Mouse (Mus musculus): ENCODE data around the gene Btf3. TPM values are rescaled to one million over a fixed set of nuclear protein-coding genes. Genes with fewer than 3 reads are reported as not detected.

The Btf3 gene
- polyA plus RNA-seq, 1 experiment: 80.5 TPM

DNA sequence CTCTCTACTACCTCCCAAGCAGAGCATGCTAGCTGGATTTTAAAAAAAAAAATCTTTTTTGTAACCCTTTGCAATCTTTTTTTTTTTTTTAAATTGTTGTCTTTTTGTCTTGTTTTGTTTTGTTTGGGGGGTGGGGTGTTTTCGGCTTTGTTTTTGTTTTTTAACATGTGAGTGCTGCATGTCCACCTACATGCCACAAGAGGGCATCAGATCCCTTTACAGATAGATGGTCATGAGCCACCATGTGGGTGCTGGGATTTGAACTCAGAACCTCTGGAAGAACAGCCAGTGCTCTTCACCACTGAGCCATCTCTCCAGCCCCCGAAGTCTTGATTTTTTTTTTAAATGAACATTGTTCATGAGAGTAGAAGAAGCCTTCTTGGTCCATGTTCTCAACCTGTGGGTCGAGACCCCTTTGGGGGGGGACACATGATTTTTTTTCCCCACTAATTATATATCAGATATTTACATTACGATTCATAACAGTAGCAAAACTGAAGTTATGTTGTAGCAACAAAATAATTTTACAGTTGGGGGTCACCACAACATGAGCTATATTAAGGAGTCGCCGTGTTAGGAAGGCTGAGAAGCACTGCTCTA lies 18.8 kb downstream of the Btf3 start:
- H3K36me3 ChIP-seq (ENCODE audit: control insufficient read depth, insufficient read depth, low read length): no peaks in the 10 kb centered on the region
- WGBS: 91% methylated on average over 6 of the region's 6 CpGs
- 0 out of 2 replicates have a peak, but pooled peaks cover 2% of the 10 kb centered on the region for H3K4me1 ChIP-seq (ENCODE audit: control insufficient read depth, insufficient read depth, insufficient read length, low read length)
- H3K27ac ChIP-seq (ENCODE audit: insufficient read depth, low read depth, low read length): no peak overlapping the region
- TF ChIP-seq CTCF (IDR thresholded peaks at IDR 0.05; ENCODE audit: extremely low read depth, insufficient read length, insufficient replicate concordance, low read depth, low read length) (peak; percentile 20; the same call in 1 of the 2 replicates), POLR2A (IDR thresholded peaks at IDR 0.05; ENCODE audit: low read depth, low read length) (no peak)
- no peak overlapping the region for H3K4me3 ChIP-seq (ENCODE audit: low read depth, low read length)
- H3K27me3 ChIP-seq (ENCODE audit: control insufficient read depth, insufficient read depth, low read length): no peaks in the 10 kb centered on the region

DNA sequence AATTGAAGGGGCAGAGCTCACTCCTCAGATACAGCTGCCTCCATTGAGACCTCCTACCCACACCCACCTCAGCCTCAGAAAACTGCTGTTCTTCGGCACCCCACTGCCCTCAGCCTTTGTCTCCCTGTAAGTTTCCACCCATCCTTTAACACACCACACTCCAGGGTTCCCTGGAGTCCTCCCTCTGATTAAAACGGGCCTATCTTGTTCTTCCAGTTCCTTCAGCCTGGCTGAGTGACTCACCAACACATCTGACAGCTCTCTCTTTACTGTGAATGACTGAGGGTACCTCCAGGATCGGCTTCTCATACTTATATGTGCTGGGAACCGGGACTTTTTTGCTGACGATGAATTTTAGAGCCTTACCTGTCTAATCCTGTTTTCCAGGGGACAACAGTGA lies 20.7 kb downstream of the Btf3 start:
- Histone ChIP-seq H3K4me3 (ENCODE audit: low read depth, low read length) (no peak overlapping the region), H3K4me1 (ENCODE audit: control insufficient read depth, insufficient read depth, insufficient read length, low read length) (0 out of 2 replicates have a peak, but pooled peaks cover 2% of the 10 kb centered on the region), H3K27me3 (ENCODE audit: control insufficient read depth, insufficient read depth, low read length) (no peaks in the 10 kb centered on the region), H3K27ac (ENCODE audit: insufficient read depth, low read depth, low read length) (no peak overlapping the region), H3K36me3 (ENCODE audit: control insufficient read depth, insufficient read depth, low read length) (no peaks in the 10 kb centered on the region)
- WGBS: 28% methylated on average over 5 of the region's 5 CpGs
- TF ChIP-seq CTCF (IDR thresholded peaks at IDR 0.05; ENCODE audit: extremely low read depth, insufficient read length, insufficient replicate concordance, low read depth, low read length) (no peak), POLR2A (IDR thresholded peaks at IDR 0.05; ENCODE audit: low read depth, low read length) (no peak)

DNA sequence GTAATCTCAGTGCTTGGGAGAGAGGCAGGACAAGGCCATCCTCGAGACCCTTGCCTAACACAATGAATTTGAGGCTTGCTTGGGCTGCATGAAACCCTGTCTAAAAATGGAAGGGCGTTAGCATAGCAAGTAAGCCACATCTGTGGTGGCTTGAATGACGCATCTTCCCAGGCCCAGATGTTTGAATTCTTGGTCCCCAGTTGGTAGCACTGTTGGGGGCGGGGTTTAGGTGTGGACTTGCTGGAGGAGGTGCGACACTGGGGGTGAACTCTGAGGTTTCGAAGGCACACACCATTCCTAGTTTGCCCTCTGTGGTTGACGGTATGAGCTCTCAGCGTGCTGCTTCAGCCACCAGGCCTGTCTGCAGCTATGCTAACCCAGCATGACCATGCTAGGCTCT lies 25.1 kb downstream of the Btf3 start:
- Histone ChIP-seq H3K27ac (ENCODE audit: insufficient read depth, low read depth, low read length) (no peak overlapping the region), H3K27me3 (ENCODE audit: control insufficient read depth, insufficient read depth, low read length) (no peaks in the 10 kb centered on the region), H3K4me3 (ENCODE audit: low read depth, low read length) (no peak overlapping the region), H3K36me3 (ENCODE audit: control insufficient read depth, insufficient read depth, low read length) (no peaks in the 10 kb centered on the region), H3K4me1 (ENCODE audit: control insufficient read depth, insufficient read depth, insufficient read length, low read length) (no peaks in the 10 kb centered on the region)
- WGBS: 78% methylated on average over 8 of the region's 8 CpGs
- TF ChIP-seq POLR2A (IDR thresholded peaks at IDR 0.05; ENCODE audit: low read depth, low read length) (no peak), CTCF (IDR thresholded peaks at IDR 0.05; ENCODE audit: extremely low read depth, insufficient read length, insufficient replicate concordance, low read depth, low read length) (no peak)

DNA sequence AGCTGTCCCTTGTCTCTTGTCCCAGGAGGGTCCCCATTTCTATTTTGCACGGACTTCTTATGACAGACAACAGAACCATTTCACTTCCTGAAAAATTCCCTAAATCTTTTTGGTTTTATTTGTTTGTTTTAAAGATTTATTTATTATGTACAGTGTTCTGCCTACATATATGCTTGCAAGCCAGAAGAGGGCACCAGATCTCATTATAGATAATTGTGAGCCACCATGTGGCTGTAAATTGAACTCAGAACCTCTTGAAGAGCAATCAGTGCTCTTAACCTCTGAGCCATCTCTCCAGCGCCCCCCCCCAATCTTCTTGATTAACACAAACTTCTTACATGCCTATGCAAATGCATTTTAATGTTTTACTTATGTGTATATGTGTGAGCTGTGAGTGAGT lies 26.1 kb downstream of the Btf3 start:
- TF ChIP-seq POLR2A (IDR thresholded peaks at IDR 0.05; ENCODE audit: low read depth, low read length) (no peak), CTCF (IDR thresholded peaks at IDR 0.05; ENCODE audit: extremely low read depth, insufficient read length, insufficient replicate concordance, low read depth, low read length) (no peak)
- H3K36me3 ChIP-seq (ENCODE audit: control insufficient read depth, insufficient read depth, low read length): no peaks in the 10 kb centered on the region
- H3K4me1 ChIP-seq (ENCODE audit: control insufficient read depth, insufficient read depth, insufficient read length, low read length): no peaks in the 10 kb centered on the region
- no peaks in the 10 kb centered on the region for H3K27me3 ChIP-seq (ENCODE audit: control insufficient read depth, insufficient read depth, low read length)
- H3K27ac ChIP-seq (ENCODE audit: insufficient read depth, low read depth, low read length): no peak overlapping the region
- H3K4me3 ChIP-seq (ENCODE audit: low read depth, low read length): no peak overlapping the region
- 27% methylated on average over 2 of the region's 2 CpGs for WGBS

DNA sequence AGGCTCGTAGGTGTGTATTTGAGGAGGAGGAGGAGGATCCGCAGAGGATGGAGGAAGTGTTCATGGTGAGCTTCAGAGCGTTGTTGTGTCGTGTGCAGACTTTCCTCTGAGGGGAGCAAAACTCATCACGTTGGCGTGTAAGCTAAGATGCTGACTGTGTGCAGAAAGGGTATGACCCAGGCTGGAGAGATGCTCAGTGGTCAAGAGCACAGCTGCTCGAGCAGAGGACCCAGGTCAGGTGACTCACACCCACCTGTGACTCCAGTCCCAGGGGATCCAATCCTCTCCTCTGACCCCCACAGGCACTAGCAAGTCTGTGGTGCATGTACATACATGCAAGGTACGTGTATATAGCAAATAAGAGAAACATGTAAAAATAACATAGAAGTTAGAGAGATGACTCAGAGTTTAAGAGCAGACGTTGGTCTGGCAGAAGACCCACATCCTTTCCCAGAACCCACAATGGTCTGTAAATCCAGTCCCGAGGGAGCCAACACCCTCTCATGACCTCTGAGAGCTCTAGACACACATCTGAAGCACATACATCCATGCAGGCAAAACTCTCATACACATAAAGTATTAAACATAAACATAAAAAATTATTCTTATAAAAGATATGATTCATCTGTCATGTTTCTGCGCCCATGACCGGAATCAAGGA lies 35.7 kb downstream of the Btf3 start:
- H3K4me3 ChIP-seq (ENCODE audit: low read depth, low read length): no peak overlapping the region
- 64% methylated on average over 12 of the region's 12 CpGs for WGBS
- H3K36me3 ChIP-seq (ENCODE audit: control insufficient read depth, insufficient read depth, low read length): no peaks in the 10 kb centered on the region
- no peak overlapping the region for H3K27ac ChIP-seq (ENCODE audit: insufficient read depth, low read depth, low read length)
- no peaks in the 10 kb centered on the region for H3K27me3 ChIP-seq (ENCODE audit: control insufficient read depth, insufficient read depth, low read length)
- no peak for TF ChIP-seq CTCF (IDR thresholded peaks at IDR 0.05; ENCODE audit: extremely low read depth, insufficient read length, insufficient replicate concordance, low read depth, low read length)
- TF ChIP-seq POLR2A (IDR thresholded peaks at IDR 0.05; ENCODE audit: low read depth, low read length): no peak
- H3K4me1 ChIP-seq (ENCODE audit: control insufficient read depth, insufficient read depth, insufficient read length, low read length): no peaks in the 10 kb centered on the region

DNA sequence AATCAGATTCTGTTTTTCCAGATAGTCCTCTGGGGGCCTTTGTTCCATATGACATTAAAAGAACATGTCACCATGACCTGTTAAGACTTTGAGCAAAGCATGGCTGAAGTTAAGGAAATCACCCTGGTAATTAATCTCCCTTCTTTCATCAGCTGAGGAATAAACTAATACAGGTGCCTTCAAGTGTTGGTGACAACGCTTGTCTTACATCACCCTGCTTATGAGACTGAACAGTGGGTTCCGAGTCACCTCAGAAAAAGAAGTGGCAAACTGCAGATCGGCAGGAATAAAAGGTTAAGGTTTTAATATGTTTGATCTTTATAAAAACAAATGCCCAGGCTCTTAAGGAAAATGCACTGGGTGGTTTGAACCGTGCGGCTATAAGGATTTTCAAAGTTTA lies 37.1 kb downstream of the Btf3 start, which contains the start of gene Gm21976:
Gm21976 (plus strand) TSS at position 202 of the 400 bp plus-strand sequence.
- Histone ChIP-seq H3K27me3 (ENCODE audit: control insufficient read depth, insufficient read depth, low read length) (no peaks in the 10 kb centered on the region), H3K36me3 (ENCODE audit: control insufficient read depth, insufficient read depth, low read length) (peaks cover 6% of the 10 kb centered on the region; the same call in 1 of the 2 replicates), H3K4me1 (ENCODE audit: control insufficient read depth, insufficient read depth, insufficient read length, low read length) (no peaks in the 10 kb centered on the region), H3K4me3 (ENCODE audit: low read depth, low read length) (no peak within 1 kb of the TSS), H3K27ac (ENCODE audit: insufficient read depth, low read depth, low read length) (no peak within 1 kb of the TSS)
- no peak for TF ChIP-seq POLR2A (IDR thresholded peaks at IDR 0.05; ENCODE audit: low read depth, low read length)
- no peak for TF ChIP-seq CTCF (IDR thresholded peaks at IDR 0.05; ENCODE audit: extremely low read depth, insufficient read length, insufficient replicate concordance, low read depth, low read length)
- WGBS: 82% methylated on average over 5 of the region's 5 CpGs

DNA sequence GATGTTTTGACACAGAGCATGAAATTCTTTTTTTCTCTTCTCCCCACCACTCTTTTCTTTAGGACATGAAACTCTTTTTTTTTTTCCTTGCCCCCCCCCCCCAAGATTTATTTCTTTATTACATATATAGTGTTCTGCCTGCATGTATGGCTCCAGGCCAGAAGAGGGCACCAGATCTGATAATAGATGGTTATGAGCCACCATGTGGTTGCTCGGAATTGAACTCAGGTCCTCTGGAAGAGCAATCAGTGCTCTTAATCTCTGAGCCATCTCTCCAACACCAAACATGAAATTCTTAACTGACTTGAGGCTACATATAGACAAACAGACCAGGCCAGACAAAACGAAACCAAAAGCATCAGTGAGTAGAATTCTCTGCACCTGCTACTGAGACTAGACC lies 39.3 kb downstream of the Btf3 start:
- no peak overlapping the region for H3K27ac ChIP-seq (ENCODE audit: insufficient read depth, low read depth, low read length)
- peaks cover 14% of the 10 kb centered on the region for H3K36me3 ChIP-seq (ENCODE audit: control insufficient read depth, insufficient read depth, low read length)
- H3K4me3 ChIP-seq (ENCODE audit: low read depth, low read length): no peak overlapping the region
- 54% methylated on average over 2 of the region's 2 CpGs for WGBS
- TF ChIP-seq POLR2A (IDR thresholded peaks at IDR 0.05; ENCODE audit: low read depth, low read length) (no peak), CTCF (IDR thresholded peaks at IDR 0.05; ENCODE audit: extremely low read depth, insufficient read length, insufficient replicate concordance, low read depth, low read length) (no peak)
- H3K4me1 ChIP-seq (ENCODE audit: control insufficient read depth, insufficient read depth, insufficient read length, low read length): no peaks in the 10 kb centered on the region
- no peaks in the 10 kb centered on the region for H3K27me3 ChIP-seq (ENCODE audit: control insufficient read depth, insufficient read depth, low read length)

Measured in small intestine, adult 2 months (tissue).